Mouse (Mus musculus) cerebellum, adult 11 months (tissue): Measurements from ENCODE around the gene Nceh1.

Experiments used
- DNase-seq: peaks from one replicate; pipeline ENCODE4 v3.0.0; 2022

The Nceh1 gene

GRCm38 (mm10) chr3:27191856-27192255 is 9.1 kb downstream of the Nceh1 start:
- no peak for DNase-seq

GRCm38 (mm10) chr3:27193844-27194317 is 11.1 kb downstream of the Nceh1 start:
- no peak for DNase-seq

GRCm38 (mm10) chr3:27195153-27195552 is 12.4 kb downstream of the Nceh1 start:
- no peak for DNase-seq

- DNase-seq, result no peak
These were observed 12.9 kb downstream of the Nceh1 start for GRCm38 (mm10) chr3:27195573-27196227.

- no peak for DNase-seq
These were observed 13.8 kb downstream of the Nceh1 start for GRCm38 (mm10) chr3:27196529-27196928.

- no peak for DNase-seq
These were observed 15.1 kb downstream of the Nceh1 start for GRCm38 (mm10) chr3:27197816-27198215.

GRCm38 (mm10) chr3:27199120-27199519 is 16.4 kb downstream of the Nceh1 start:
- DNase-seq, result no peak

GRCm38 (mm10) chr3:27201728-27202411 is 19.1 kb downstream of the Nceh1 start:
- DNase-seq, result no peak

GRCm38 (mm10) chr3:27205068-27205467 is 22.3 kb downstream of the Nceh1 start:
- DNase-seq, result no peak

- no peak for DNase-seq
These were observed 22.9 kb downstream of the Nceh1 start for GRCm38 (mm10) chr3:27205514-27206220.

GRCm38 (mm10) chr3:27206221-27206560 is 23.4 kb downstream of the Nceh1 start:
- DNase-seq, result no peak

GRCm38 (mm10) chr3:27206577-27206976 is 23.8 kb downstream of the Nceh1 start:
- DNase-seq, result no peak

GRCm38 (mm10) chr3:27209707-27210106 is 26.9 kb downstream of the Nceh1 start:
- DNase-seq, result no peak

GRCm38 (mm10) chr3:27210271-27210670 is 27.5 kb downstream of the Nceh1 start:
- DNase-seq, result no peak

GRCm38 (mm10) chr3:27214016-27214816 is 31.5 kb downstream of the Nceh1 start:
- no peak for DNase-seq

GRCm38 (mm10) chr3:27217331-27217730 is 34.6 kb downstream of the Nceh1 start:
- DNase-seq, result no peak

GRCm38 (mm10) chr3:27218604-27219003 is 35.8 kb downstream of the Nceh1 start:
- no peak for DNase-seq

GRCm38 (mm10) chr3:27222052-27222451 is 39.3 kb downstream of the Nceh1 start:
- DNase-seq, result no peak

- no peak for DNase-seq
These were observed 39.7 kb downstream of the Nceh1 start for GRCm38 (mm10) chr3:27222488-27222887.

GRCm38 (mm10) chr3:27227629-27228453 is 45.1 kb downstream of the Nceh1 start:
- DNase-seq, result no peak

GRCm38 (mm10) chr3:27228530-27229309 is 46.0 kb downstream of the Nceh1 start:
- DNase-seq, result no peak
